Mouse (Mus musculus): ENCODE measurements around the gene Olfr967. TPM values are rescaled to one million over a fixed set of nuclear protein-coding genes. Genes with fewer than 3 reads are reported as not detected.

Olfr967 gene
- total RNA-seq (2023), result not detected

DNA sequence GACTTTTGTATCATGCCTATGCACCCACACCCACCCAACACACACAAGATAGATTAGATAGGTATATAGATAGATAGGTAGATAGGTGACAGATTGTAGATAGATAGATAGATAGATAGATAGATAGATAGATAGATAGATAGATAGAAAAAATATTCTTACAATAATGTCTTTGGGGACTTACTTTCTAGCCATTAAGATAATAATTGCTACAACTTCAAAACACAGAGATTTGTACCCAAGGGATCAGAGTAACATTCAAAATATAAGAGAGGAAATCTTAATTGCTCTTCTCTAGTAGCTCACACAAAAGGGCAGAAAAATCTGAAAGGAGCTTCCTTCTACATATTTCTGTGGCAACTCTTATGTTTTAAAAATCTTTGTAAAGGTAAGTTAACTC is at the start of gene Olfr967:
Olfr967 (plus strand) TSS at position 301 of the 400 bp plus-strand sequence.

DNA sequence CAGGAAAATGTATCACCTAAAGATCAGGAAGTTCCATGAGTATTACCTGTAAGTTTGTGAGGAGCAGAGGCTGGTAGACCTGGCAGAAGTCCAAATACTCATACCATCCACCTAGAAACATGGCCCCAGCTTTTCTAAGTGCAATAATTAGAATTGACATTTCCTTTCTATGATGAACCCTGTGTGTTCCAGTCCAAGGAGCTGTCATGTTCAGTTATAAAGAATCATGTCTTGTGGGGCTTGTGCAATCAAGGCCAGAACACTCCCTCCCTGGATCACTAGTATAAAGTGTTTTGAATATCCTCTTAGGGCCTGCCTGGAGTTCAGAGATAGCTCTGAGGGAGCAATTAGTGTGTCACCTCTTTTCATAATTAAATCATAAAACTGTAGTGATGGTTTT is 39.0 kb upstream of the Olfr967 start, which contains the start of gene Olfr149:
Olfr149 (minus strand) TSS at position 101 of the 400 bp plus-strand sequence.

DNA sequence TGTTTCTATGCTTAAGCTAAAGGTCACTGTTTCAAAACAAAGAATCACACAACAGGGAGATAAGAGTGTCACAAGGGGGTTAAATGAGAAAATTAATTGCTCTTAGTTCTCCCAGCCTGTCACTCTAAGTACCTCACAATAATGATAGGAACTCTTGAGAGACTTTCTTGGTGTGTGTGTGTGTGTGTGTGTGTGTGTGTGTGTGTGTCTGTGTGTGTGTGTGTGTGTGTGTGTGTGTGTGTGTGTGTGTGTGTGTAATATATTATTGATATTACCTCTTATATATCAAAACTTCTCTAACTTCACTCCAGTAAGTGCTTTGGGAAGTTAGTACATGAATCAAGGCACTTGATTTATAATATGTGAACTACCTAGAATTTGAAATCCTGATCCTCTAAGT is 35.0 kb upstream of the Olfr967 start, which contains the start of gene Olfr965:
Olfr965 (plus strand) TSS at position 301 of the 400 bp plus-strand sequence.

GRCm38 (mm10) chr9:39730678-39731077 is 15.4 kb upstream of the Olfr967 start, which contains the start of gene Olfr150:
TSS of gene Olfr150 (plus strand) at chr9:39730978.

GRCm38 (mm10) chr9:39783153-39783552 is 37.1 kb downstream of the Olfr967 start, which contains the start of gene Olfr968:
TSS of gene Olfr968 (minus strand) at chr9:39783253.

GRCm38 (mm10) chr9:39790558-39790957 is 44.5 kb downstream of the Olfr967 start, which contains the start of gene Olfr969:
TSS of gene Olfr969 (plus strand) at chr9:39790945.

Other genes starting within 250 kb of the Olfr967 start
- not detected for gene Olfr957, start 230.4 kb upstream of the Olfr967 start, total RNA-seq (2023)
- gene Olfr958, start 192.2 kb upstream of the Olfr967 start, total RNA-seq (2023), result not detected
- gene Olfr959, start 170.7 kb upstream of the Olfr967 start, total RNA-seq (2023), result not detected
- under 1 TPM in 1 of 2 experiments, not detected in 1; 0.09 TPM for gene AW551984, start 141.8 kb upstream of the Olfr967 start, total RNA-seq (2023)
- not detected for gene Olfr148, start 135.6 kb upstream of the Olfr967 start, total RNA-seq (2023)
- gene Olfr960, start 124.9 kb upstream of the Olfr967 start, total RNA-seq (2023), result not detected
- not detected for gene Olfr961, start 101.2 kb upstream of the Olfr967 start, total RNA-seq (2023)
- not detected for gene Olfr963, start 79.0 kb upstream of the Olfr967 start, total RNA-seq (2023)
- not detected for gene Olfr149, start 39.1 kb upstream of the Olfr967 start, total RNA-seq (2023)
- gene Olfr965, start 34.9 kb upstream of the Olfr967 start, total RNA-seq (2023), result not detected
- not detected for gene Olfr150, start 15.3 kb upstream of the Olfr967 start, total RNA-seq (2023)
- gene Olfr968, start 37.0 kb downstream of the Olfr967 start, total RNA-seq (2023), result not detected
- not detected for gene Olfr969, start 44.7 kb downstream of the Olfr967 start, total RNA-seq (2023)
- not detected for gene Olfr970, start 62.6 kb downstream of the Olfr967 start, total RNA-seq (2023)
- gene Olfr971, start 90.6 kb downstream of the Olfr967 start, total RNA-seq (2023), result not detected
- not detected for gene Olfr972, start 120.2 kb downstream of the Olfr967 start, total RNA-seq (2023)
- not detected for gene Olfr229, start 161.1 kb downstream of the Olfr967 start, total RNA-seq (2023)
- not detected for gene Olfr974, start 191.3 kb downstream of the Olfr967 start, total RNA-seq (2023)
- gene Olfr975, start 205.8 kb downstream of the Olfr967 start, total RNA-seq (2023), result not detected
- gene Olfr976, start 214.9 kb downstream of the Olfr967 start, total RNA-seq (2023), result not detected
- gene Olfr978, start 245.9 kb downstream of the Olfr967 start, total RNA-seq (2023), result not detected